Mouse (Mus musculus) heart, embryonic 16.5 days (tissue): ENCODE results near the gene Rnf181. TPM values are rescaled to one million over a fixed set of nuclear protein-coding genes. Genes with fewer than 3 reads are reported as not detected.

Experiments
- ATAC-seq: fragments of 200-750 bp; cut with Nextera tagmentation; replicated peaks from 2 replicates; pipeline ENCODE4 v1.8.0; 2017; ENCODE audit warnings: moderate number of reproducible peaks; ENCODE audit not compliant: insufficient read depth, low FRiP score; ENCODE audit errors: extremely low read depth
- H3K27ac ChIP-seq: fragments of 300-500 bp; sonication (generic); 2 replicates; pipeline ENCODE4 v1.5.1; 2014; ENCODE audit warnings: mild to moderate bottlenecking, low read length, control low read depth, moderate library complexity
- H3K27me3 ChIP-seq: fragments of 300-500 bp; sonication (generic); 2 replicates; pipeline ENCODE4 v1.6.1; 2014; ENCODE audit warnings: low read length, mixed read lengths; ENCODE audit not compliant: control insufficient read depth, insufficient read depth
- H3K36me3 ChIP-seq: fragments of 300-500 bp; sonication (generic); 2 replicates; pipeline ENCODE4 v1.6.1; 2014; ENCODE audit not compliant: control insufficient read depth, insufficient read depth
- H3K4me1 ChIP-seq: fragments of 300-500 bp; sonication (generic); 2 replicates; pipeline ENCODE4 v1.6.1; 2014; ENCODE audit warnings: low read length, mixed read lengths; ENCODE audit not compliant: control insufficient read depth, insufficient read depth
- H3K4me2 ChIP-seq: fragments of 300-500 bp; sonication (generic); 2 replicates; pipeline ENCODE4 v1.6.1; 2014; ENCODE audit warnings: low read depth, mild to moderate bottlenecking, control low read depth, low read length
- H3K4me3 ChIP-seq: fragments of 300-500 bp; sonication (generic); 2 replicates; pipeline ENCODE4 v1.5.1; 2014; ENCODE audit warnings: mild to moderate bottlenecking, control low read depth, low read length
- H3K9ac ChIP-seq: fragments of 300-500 bp; sonication (generic); 2 replicates; pipeline ENCODE4 v1.6.1; 2014; ENCODE audit warnings: low read length, control low read depth
- H3K9me3 ChIP-seq: fragments of 300-500 bp; sonication (generic); replicated peaks from 2 replicates; pipeline ENCODE4 v1.6.1; 2016; ENCODE audit warnings: low read length; ENCODE audit not compliant: control insufficient read depth
- WGBS: fragments of 180-500 bp; shearing (Covaris S2); extraction: QIAGEN DNeasy Blood & Tissue Kit; methylation state at CpG from one replicate; pipeline ENCODE4 v1.1.7; 2014; 5-methylcytosine and 5-hydroxymethylcytosine counted together
- polyA plus RNA-seq: library from polyadenylated mRNA; unstranded; fragments of >200 nt; fragmentation: Nextera tagmentation; extraction: Ambion mirVana; gene quantifications from 2 replicates; pipeline ENCODE4 v1.2.1, GENCODE M21; 2015

Rnf181 gene
- polyA plus RNA-seq, 1 experiment from 2014 or later: 93.6 TPM

DNA sequence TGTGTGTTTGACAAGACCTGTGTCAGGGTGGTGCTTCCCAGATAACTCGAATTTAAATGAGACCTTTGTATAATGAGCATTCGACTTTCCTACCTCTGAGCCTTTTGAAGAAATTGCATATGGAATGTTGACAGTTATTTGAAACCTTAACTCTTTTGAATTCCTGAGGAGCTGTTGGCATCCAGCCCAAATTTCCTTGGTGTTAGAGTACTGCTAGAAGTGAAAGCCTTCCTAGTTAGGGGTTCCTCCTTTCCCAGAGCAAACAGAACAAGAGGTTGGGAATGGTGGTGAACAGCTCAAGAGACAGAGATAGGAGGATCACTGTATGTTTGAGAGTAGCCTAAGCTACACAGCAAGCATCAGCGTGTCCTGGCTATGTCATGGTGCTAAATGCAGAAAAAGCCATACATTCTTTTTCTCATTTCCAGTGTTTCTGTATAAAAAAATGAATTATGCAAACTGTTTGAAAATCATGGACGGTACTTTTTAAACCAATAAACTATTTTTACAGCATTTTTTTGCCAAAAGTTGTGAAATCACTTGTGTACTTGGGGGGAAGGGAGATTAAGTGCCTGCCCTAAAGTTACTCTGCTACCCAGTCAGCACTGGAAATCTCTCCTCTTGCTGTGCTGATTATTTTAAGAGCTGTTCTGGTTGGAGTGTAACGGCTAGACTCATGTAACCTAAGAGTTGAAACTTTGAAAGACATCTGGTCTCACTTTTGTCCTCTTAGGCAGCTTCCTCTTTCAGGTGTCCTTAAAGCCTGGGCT, 13.9 kb downstream of the Rnf181 start:
- H3K4me2 ChIP-seq: no peak overlapping the region
- no peak overlapping the region for H3K9ac ChIP-seq
- H3K9me3 ChIP-seq: no peaks in the 10 kb centered on the region
- WGBS: 42% methylated on average over 5 of the region's 5 CpGs
- H3K4me3 ChIP-seq: no peak overlapping the region
- peaks cover 28% of the 10 kb centered on the region for H3K4me1 ChIP-seq
- H3K27ac ChIP-seq: peak overlapping the region; percentile 11; the same call in 1 of the 2 replicates
- H3K27me3 ChIP-seq: no peaks in the 10 kb centered on the region
- H3K36me3 ChIP-seq: peaks cover 10% of the 10 kb centered on the region
- no peak for ATAC-seq

DNA sequence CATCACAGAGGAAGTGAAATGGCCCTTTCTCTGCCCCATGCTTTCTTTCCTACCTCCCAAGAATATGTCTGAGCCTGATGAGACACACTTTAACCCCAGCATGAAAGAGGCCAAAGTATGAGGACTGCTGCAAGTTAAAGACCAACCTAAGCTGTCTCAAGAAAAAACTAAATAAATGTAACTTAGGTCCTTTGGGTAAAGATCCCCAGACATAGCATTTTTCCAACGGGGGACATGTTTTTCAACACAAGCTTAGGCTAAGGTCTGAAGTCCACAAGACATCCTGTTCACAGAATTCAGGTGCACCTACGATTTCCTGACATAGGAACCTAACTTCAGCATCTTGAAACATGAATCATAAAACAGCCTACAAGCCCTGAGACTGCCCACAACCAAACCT, 16.5 kb downstream of the Rnf181 start:
- H3K4me3 ChIP-seq: no peak overlapping the region
- no peaks in the 10 kb centered on the region for H3K9me3 ChIP-seq
- H3K27me3 ChIP-seq: no peaks in the 10 kb centered on the region
- peaks cover 10% of the 10 kb centered on the region for H3K36me3 ChIP-seq
- no peak overlapping the region for H3K27ac ChIP-seq
- peaks cover 34% of the 10 kb centered on the region for H3K4me1 ChIP-seq
- 86% methylated on average over 2 of the region's 2 CpGs for WGBS
- no peak overlapping the region for H3K9ac ChIP-seq
- no peak for ATAC-seq
- no peak overlapping the region for H3K4me2 ChIP-seq

DNA sequence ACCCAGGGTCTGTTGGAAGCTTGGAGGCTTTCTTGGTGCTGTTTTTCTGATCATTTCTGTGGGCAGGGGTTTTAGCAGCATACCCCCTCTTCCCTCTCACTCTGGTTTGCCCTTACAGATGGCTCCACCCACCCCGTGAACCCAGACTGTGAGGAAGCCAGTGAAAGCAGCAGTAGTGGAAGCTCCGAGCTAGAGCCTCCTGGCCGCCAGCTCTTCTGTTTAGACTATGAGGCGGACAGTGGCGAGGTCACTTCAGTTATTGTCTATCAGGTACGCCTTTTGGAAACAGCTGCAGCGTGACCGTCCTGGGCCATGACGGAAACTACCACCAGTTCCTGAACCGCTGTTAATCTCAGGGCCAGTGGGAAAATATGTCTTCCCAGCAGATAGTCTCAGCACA, 18.3 kb downstream of the Rnf181 start:
- peaks cover 37% of the 10 kb centered on the region for H3K4me1 ChIP-seq
- H3K27me3 ChIP-seq: no peaks in the 10 kb centered on the region
- no peak overlapping the region for H3K27ac ChIP-seq
- ATAC-seq: no peak
- peak overlapping the region; percentile 95 for H3K9ac ChIP-seq
- H3K4me2 ChIP-seq: peak overlapping the region; percentile 88
- H3K9me3 ChIP-seq: no peaks in the 10 kb centered on the region
- WGBS: 78% methylated on average over 10 of the region's 10 CpGs
- peaks cover 10% of the 10 kb centered on the region for H3K36me3 ChIP-seq
- H3K4me3 ChIP-seq: peak overlapping the region; percentile 65; the same call in 1 of the 2 replicates

- peak within 1 kb of the TSS; percentile 88 for H3K4me2 ChIP-seq
- ATAC-seq: peak; percentile 69
- no peaks in the 10 kb centered on the region for H3K9me3 ChIP-seq
- under 1% methylated on average over 72 of the region's 72 CpGs for WGBS
- no peaks in the 10 kb centered on the region for H3K27me3 ChIP-seq
- peaks cover 10% of the 10 kb centered on the region for H3K36me3 ChIP-seq
- peak within 1 kb of the TSS; percentile 95 for H3K9ac ChIP-seq
- peak within 1 kb of the TSS; percentile 65 for H3K4me3 ChIP-seq
- H3K4me1 ChIP-seq: peaks cover 29% of the 10 kb centered on the region
- peak within 1 kb of the TSS; percentile 85 for H3K27ac ChIP-seq
Observed at GRCm38 (mm10) chr6:72347166-72347941, 19.4 kb downstream of the Rnf181 start, which contains the start of gene 0610030E20Rik. Gene 0610030E20Rik, plus strand, starts transcription at chr6:72347317.

DNA sequence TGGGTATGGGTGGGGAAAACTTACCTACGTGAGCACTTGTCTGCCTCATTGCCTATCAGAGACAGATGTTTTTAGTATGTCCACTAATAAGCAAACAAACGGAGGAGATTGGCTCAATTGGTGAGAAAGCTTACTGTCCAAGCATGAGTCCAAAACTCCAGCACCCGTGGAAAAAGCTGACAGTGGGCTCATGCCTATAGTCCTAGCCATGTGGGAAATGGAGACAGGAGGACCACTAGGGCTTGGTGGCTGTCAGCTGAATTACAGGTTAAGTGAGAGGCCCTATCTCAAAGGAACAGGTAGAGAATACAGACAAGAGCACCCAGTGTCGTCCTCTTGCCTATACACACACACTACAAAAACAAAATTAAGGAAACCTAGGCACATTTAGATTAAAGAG, 20.5 kb downstream of the Rnf181 start:
- Histone ChIP-seq H3K9ac (no peak overlapping the region), H3K4me3 (no peak overlapping the region), H3K4me1 (peaks cover 27% of the 10 kb centered on the region), H3K36me3 (peaks cover 10% of the 10 kb centered on the region), H3K27me3 (no peaks in the 10 kb centered on the region), H3K9me3 (no peaks in the 10 kb centered on the region), H3K4me2 (no peak overlapping the region), H3K27ac (no peak overlapping the region)
- WGBS: 84% methylated on average over 4 of the region's 4 CpGs
- ATAC-seq: no peak

DNA sequence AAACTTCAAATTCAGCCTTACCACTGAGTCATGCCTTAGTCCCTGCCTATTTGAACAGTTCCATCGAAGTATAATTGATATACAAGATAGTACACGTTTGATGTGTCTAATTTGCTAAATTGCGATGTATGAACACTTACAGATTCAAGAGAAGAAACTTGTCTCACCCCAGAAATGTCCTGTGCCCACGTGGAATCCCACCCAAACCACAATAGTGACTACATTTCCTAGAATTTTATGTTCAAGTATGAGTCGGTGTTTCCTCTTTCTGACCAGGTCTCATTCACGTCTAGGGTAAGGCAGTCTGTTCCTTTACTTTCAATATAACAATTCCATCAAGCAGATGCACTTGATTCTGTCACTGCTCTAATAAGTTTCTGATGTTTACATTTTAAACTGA, 21.1 kb downstream of the Rnf181 start:
- H3K4me1 ChIP-seq: peaks cover 27% of the 10 kb centered on the region
- H3K27me3 ChIP-seq: no peaks in the 10 kb centered on the region
- peak overlapping the region; percentile 83 for H3K27ac ChIP-seq
- peaks cover 10% of the 10 kb centered on the region for H3K36me3 ChIP-seq
- peak overlapping the region; percentile 94 for H3K9ac ChIP-seq
- H3K9me3 ChIP-seq: no peaks in the 10 kb centered on the region
- ATAC-seq: no peak
- H3K4me2 ChIP-seq: peak overlapping the region; percentile 93
- WGBS: 35% methylated on average over 6 of the region's 6 CpGs
- peak overlapping the region; percentile 94 for H3K4me3 ChIP-seq

- peak; percentile 78 for ATAC-seq
- under 1% methylated on average over 30 of the region's 30 CpGs for WGBS
Observed at GRCm38 (mm10) chr6:72345074-72345567, 21.6 kb downstream of the Rnf181 start, which contains the start of gene Usp39. Gene Usp39, minus strand, starts transcription at chr6:72345184.

DNA sequence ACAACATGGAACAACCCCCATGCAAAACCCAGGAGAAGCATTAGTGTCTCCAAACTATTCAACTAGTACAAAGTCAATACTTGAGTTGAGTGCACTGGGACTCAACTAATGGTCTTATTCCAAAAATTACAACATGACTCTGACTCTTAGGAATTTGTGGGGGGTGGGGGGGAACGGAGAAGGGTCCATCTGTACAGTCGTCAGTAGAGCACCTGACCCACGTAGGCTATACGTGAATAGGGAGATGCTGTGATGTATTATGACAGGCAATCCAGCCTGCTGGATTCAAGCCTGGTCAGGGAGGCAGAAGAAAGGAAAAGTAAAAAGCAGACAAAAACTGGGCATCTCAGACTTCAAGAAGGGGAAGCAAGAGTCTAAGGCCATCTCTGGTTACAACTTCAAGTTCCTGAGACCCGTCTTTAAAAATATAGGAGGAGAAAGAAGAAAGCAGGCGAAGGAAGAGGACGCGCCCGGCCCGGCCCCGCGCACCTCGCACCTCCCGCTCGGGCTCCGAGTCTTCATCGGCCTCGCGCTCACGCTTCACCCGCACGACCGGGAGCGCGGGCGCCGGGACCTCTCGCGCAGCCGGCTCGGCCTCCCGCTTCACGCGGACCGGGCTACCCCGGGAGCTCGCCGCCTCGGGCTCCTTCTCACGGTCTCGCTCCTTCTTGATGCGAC, 22.2 kb downstream of the Rnf181 start:
- Histone ChIP-seq H3K36me3 (peaks cover 5% of the 10 kb centered on the region; the same call in 1 of the 2 replicates), H3K4me3 (peak overlapping the region; percentile 94), H3K9ac (peak overlapping the region; percentile 94), H3K4me2 (peak overlapping the region; percentile 93), H3K9me3 (no peaks in the 10 kb centered on the region), H3K27ac (peak overlapping the region; percentile 75), H3K4me1 (peaks cover 27% of the 10 kb centered on the region), H3K27me3 (no peaks in the 10 kb centered on the region)
- ATAC-seq: peak; percentile 10; the same call in 1 of the 2 replicates
- under 1% methylated on average over 35 of the region's 42 CpGs for WGBS

More at GRCm38 (mm10) chr6:72345074-72345567, 21.6 kb downstream of the Rnf181 start, which contains the start of gene Usp39:
- H3K4me1 ChIP-seq: peaks cover 27% of the 10 kb centered on the region
- H3K9ac ChIP-seq: peak within 1 kb of the TSS; percentile 94
- H3K36me3 ChIP-seq: peaks cover 5% of the 10 kb centered on the region
- H3K9me3 ChIP-seq: no peaks in the 10 kb centered on the region
- H3K27ac ChIP-seq: peak within 1 kb of the TSS; percentile 83
- peak within 1 kb of the TSS; percentile 94 for H3K4me3 ChIP-seq
- no peaks in the 10 kb centered on the region for H3K27me3 ChIP-seq
- peak within 1 kb of the TSS; percentile 93 for H3K4me2 ChIP-seq
